Mouse (Mus musculus): ENCODE measurements around the gene Syt1.

DNA sequence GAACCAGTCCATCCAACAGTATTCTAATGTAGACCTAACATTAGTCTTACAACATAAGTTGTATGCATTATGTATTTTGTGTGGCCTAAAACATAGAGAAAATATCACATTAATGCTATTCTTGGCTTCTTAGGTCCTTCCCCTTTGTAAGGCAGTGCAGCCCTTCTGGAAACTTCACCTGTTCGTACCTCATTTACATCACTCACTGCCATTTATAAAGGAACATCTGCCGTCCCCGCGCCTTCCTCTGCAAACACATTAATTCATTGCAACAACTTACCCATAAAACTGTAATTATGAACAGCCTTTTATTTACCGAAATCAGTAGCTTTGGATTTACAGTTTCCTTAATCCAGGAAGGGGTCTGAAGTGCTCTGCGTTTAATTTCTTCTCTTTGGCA is 195.4 kb downstream of the Syt1 start:
- no peak for TF ChIP-seq CTCF (IDR thresholded peaks at IDR 0.05; ENCODE audit: low read depth, low read length)
- TF ChIP-seq TAL1 (conservative IDR thresholded peaks at IDR 0.05; ENCODE audit: low read depth, low read length): no peak
- TF ChIP-seq GATA1 (IDR thresholded peaks at IDR 0.05; ENCODE audit: borderline replicate concordance, low read length): no peak
- no peak for TF ChIP-seq POLR2AphosphoS5 (IDR thresholded peaks at IDR 0.05; ENCODE audit: insufficient replicate concordance, low read depth, low read length)

Data from G1E (cell line).